Mouse (Mus musculus) forebrain, embryonic 16.5 days (tissue): ENCODE measurements around the gene Cit. TPM values are rescaled to one million over a fixed set of nuclear protein-coding genes. Genes with fewer than 3 reads are reported as not detected.
"Not testable (repeated sequence)": the region's sequence is repeated elsewhere in the genome, so short reads cannot be mapped to it uniquely, and the experiment has no call there.

ENCODE experiments used
- ATAC-seq: fragments of 200-750 bp; cut with Nextera tagmentation; 2 replicates; pipeline ENCODE4 v1.8.0; 2017; ENCODE audit warnings: mild to moderate bottlenecking, moderate library complexity
- H3K27ac ChIP-seq: fragments of 300-500 bp; sonication (generic); 2 replicates; pipeline ENCODE4 v1.5.1; 2014; ENCODE audit warnings: low read length, control low read depth
- H3K27me3 ChIP-seq: fragments of 300-500 bp; sonication (generic); replicated peaks from 2 replicates; pipeline ENCODE4 v1.6.1; 2014; ENCODE audit warnings: low read length; ENCODE audit not compliant: control insufficient read depth, insufficient read depth
- H3K36me3 ChIP-seq: fragments of 300-500 bp; sonication (generic); 2 replicates; pipeline ENCODE4 v1.6.1; 2014; ENCODE audit not compliant: control insufficient read depth, insufficient read depth
- H3K4me1 ChIP-seq: fragments of 300-500 bp; sonication (generic); replicated peaks from 2 replicates; pipeline ENCODE4 v1.6.1; 2014; ENCODE audit warnings: low read length; ENCODE audit not compliant: control insufficient read depth, insufficient read depth
- H3K4me2 ChIP-seq: fragments of 300-500 bp; sonication (generic); 2 replicates; pipeline ENCODE4 v1.6.1; 2014; ENCODE audit warnings: mild to moderate bottlenecking, low read length, control low read depth
- H3K4me3 ChIP-seq: fragments of 300-500 bp; sonication (generic); replicated peaks from 2 replicates; pipeline ENCODE4 v1.5.1; 2014; ENCODE audit warnings: mild to moderate bottlenecking, low read length, control low read depth
- H3K9ac ChIP-seq: fragments of 300-500 bp; sonication (generic); replicated peaks from 2 replicates; pipeline ENCODE4 v1.6.1; 2014; ENCODE audit warnings: low read depth, low read length, control low read depth
- H3K9me3 ChIP-seq: fragments of 300-500 bp; sonication (generic); 2 replicates; pipeline ENCODE4 v1.6.1; 2016; ENCODE audit warnings: low read length; ENCODE audit not compliant: control insufficient read depth
- WGBS: fragments of 180-500 bp; shearing (Covaris S2); extraction: QIAGEN DNeasy Blood & Tissue Kit; methylation state at CpG from one replicate; pipeline ENCODE4 v1.1.7; 2014; 5-methylcytosine and 5-hydroxymethylcytosine counted together
- polyA plus RNA-seq: library from polyadenylated mRNA; unstranded; fragments of >200 nt; fragmentation: Nextera tagmentation; extraction: Ambion mirVana; gene quantifications from 2 replicates; pipeline ENCODE4 v1.2.1, GENCODE M21; 2015

Gene Cit
- 14.5 and 21.0 TPM in 2 replicates for polyA plus RNA-seq

- WGBS: under 1% methylated on average over 42 of the region's 42 CpGs
- Histone ChIP-seq H3K27ac (no peak within 1 kb of the TSS), H3K9me3 (no peaks in the 10 kb centered on the region), H3K4me2 (peak within 1 kb of the TSS; percentile 61), H3K36me3 (no peaks in the 10 kb centered on the region), H3K4me1 (peaks cover 22% of the 10 kb centered on the region), H3K4me3 (peak within 1 kb of the TSS; percentile 45), H3K27me3 (no peaks in the 10 kb centered on the region), H3K9ac (peak within 1 kb of the TSS; percentile 43)
- ATAC-seq: peak; percentile 100
Measured at GRCm38 (mm10) chr5:115844766-115845634, at the start of gene Cit. Gene Cit (plus strand): TSS chr5:115845278.

- H3K4me1 ChIP-seq: no peaks in the 10 kb centered on the region; the same call in 1 of the 2 replicates
- ATAC-seq: no peak
- no peak overlapping the region for H3K9ac ChIP-seq
- no peak overlapping the region for H3K4me2 ChIP-seq
- H3K4me3 ChIP-seq: no peak overlapping the region
- WGBS: 68% methylated on average over 15 of the region's 15 CpGs
- H3K27ac ChIP-seq: no peak overlapping the region
- no peaks in the 10 kb centered on the region for H3K27me3 ChIP-seq
- no peaks in the 10 kb centered on the region for H3K36me3 ChIP-seq
- H3K9me3 ChIP-seq: no peaks in the 10 kb centered on the region
Measured at GRCm38 (mm10) chr5:115799016-115799894, 45.8 kb upstream of the Cit start.

DNA sequence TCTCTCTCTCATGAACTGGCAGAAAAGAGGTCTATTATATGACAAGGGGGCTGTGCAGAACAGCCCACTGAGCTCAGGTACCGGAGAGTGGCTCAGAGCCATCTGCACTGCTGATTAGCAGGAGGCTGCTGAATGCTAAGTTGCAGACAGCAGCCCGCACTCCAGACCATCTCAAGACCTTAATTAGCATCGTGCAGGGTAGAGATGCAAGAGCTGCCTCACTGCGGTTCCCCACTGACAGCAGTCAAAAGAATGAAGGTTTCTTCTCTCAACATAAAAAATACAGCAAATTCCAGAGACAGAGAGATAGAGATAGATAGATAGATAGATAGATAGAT is 45.2 kb upstream of the Cit start:
- no peak for ATAC-seq
- H3K9ac ChIP-seq: no peak overlapping the region
- no peak overlapping the region for H3K4me2 ChIP-seq
- 21% methylated on average over 4 of the region's 4 CpGs for WGBS
- no peaks in the 10 kb centered on the region for H3K36me3 ChIP-seq
- no peak overlapping the region for H3K4me3 ChIP-seq
- no peaks in the 10 kb centered on the region; the same call in 1 of the 2 replicates for H3K4me1 ChIP-seq
- no peak overlapping the region for H3K27ac ChIP-seq
- no peaks in the 10 kb centered on the region for H3K9me3 ChIP-seq
- H3K27me3 ChIP-seq: no peaks in the 10 kb centered on the region

GRCm38 (mm10) chr5:115812262-115812661 is 32.8 kb upstream of the Cit start:
- H3K4me1 ChIP-seq: no peaks in the 10 kb centered on the region
- no peak overlapping the region for H3K9ac ChIP-seq
- no peaks in the 10 kb centered on the region for H3K27me3 ChIP-seq
- H3K9me3 ChIP-seq: no peaks in the 10 kb centered on the region
- H3K4me2 ChIP-seq: no peak overlapping the region
- H3K27ac ChIP-seq: no peak overlapping the region
- no peak for ATAC-seq
- H3K36me3 ChIP-seq: no peaks in the 10 kb centered on the region
- no peak overlapping the region for H3K4me3 ChIP-seq
- WGBS: 86% methylated on average over 3 of the region's 3 CpGs

- no peak overlapping the region for H3K9ac ChIP-seq
- 65% methylated on average over 6 of the region's 6 CpGs for WGBS
- H3K36me3 ChIP-seq: no peaks in the 10 kb centered on the region
- H3K9me3 ChIP-seq: no peaks in the 10 kb centered on the region
- ATAC-seq: no peak
- H3K4me1 ChIP-seq: no peaks in the 10 kb centered on the region
- H3K27me3 ChIP-seq: no peaks in the 10 kb centered on the region
- H3K27ac ChIP-seq: no peak overlapping the region
- H3K4me2 ChIP-seq: no peak overlapping the region
- H3K4me3 ChIP-seq: no peak overlapping the region
Measured at GRCm38 (mm10) chr5:115817022-115817421, 28.1 kb upstream of the Cit start.

DNA sequence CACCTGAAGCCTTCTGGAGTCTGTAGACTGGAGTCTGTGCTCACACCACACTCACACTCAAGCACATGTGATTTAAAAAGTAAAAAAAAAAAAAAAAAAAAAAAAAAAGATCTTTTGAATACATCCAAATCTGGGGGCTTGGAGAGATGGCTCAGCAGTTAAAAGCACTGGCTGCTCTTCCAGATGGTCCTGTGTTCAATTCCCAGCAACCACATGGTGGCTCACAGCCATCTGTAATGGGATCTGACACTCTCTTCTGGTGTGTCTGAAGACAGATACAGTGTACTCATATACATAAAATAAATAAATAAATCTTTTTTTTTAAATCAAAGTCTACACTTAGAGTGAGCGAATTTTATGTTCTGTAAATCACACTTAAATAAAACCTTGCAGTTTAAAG is 27.4 kb upstream of the Cit start:
- 87% methylated on average over 1 of the region's 1 CpGs for WGBS
- not testable (repeated sequence) for ATAC-seq, H3K27me3 ChIP-seq, H3K36me3 ChIP-seq, H3K4me2 ChIP-seq, H3K9ac ChIP-seq, H3K9me3 ChIP-seq, H3K4me3 ChIP-seq, H3K4me1 ChIP-seq, H3K27ac ChIP-seq

DNA sequence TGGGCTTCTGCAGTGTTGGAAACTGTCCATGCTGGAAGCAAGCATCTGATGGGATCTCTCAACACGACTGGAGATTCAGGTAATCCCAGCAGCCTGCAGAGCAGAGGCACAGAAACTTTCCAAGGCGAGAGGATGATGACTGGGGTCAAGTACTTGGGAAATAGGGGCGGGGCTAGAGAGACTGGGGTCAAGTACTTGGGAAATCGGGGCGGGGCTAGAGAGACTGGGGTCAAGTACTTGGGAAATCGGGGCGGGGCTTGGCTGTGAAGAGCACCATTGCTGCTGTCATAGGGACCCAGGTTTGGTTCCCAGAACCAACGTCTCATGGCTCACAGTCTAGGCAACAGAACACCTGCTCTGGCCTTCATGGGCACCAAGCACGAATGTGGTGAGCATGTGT is 25.1 kb upstream of the Cit start:
- no peak overlapping the region for H3K4me2 ChIP-seq
- no peak overlapping the region for H3K9ac ChIP-seq
- no peak for ATAC-seq
- no peaks in the 10 kb centered on the region for H3K9me3 ChIP-seq
- 81% methylated on average over 9 of the region's 9 CpGs for WGBS
- no peak overlapping the region for H3K27ac ChIP-seq
- H3K27me3 ChIP-seq: no peaks in the 10 kb centered on the region
- no peaks in the 10 kb centered on the region for H3K4me1 ChIP-seq
- no peaks in the 10 kb centered on the region for H3K36me3 ChIP-seq
- no peak overlapping the region for H3K4me3 ChIP-seq

- H3K9me3 ChIP-seq: no peaks in the 10 kb centered on the region
- WGBS: 88% methylated on average over 12 of the region's 12 CpGs
- no peak for ATAC-seq
- no peaks in the 10 kb centered on the region for H3K36me3 ChIP-seq
- H3K9ac ChIP-seq: no peak overlapping the region
- H3K4me2 ChIP-seq: no peak overlapping the region
- no peaks in the 10 kb centered on the region for H3K27me3 ChIP-seq
- H3K27ac ChIP-seq: no peak overlapping the region
- no peaks in the 10 kb centered on the region for H3K4me1 ChIP-seq
- no peak overlapping the region for H3K4me3 ChIP-seq
Measured at GRCm38 (mm10) chr5:115821200-115821599, 23.9 kb upstream of the Cit start.

DNA sequence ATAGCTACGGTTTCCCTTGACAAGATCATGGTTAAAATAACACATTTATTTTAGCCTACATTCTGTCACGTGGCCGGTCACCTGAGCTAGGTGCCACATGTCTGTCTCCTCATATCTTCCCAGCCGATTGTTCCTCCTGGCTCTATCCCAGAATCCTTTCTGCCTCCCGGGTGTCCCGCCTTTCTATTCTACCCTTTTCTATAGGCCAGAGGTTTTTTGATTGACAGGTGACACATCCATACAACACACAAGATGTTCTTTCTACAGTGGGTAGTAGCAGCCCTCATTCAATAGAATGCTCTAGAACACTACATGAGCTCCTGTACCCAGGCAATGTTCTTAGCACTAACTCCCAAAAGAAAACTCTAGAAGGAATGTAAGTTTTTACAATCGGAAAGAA is 23.2 kb upstream of the Cit start:
- no peaks in the 10 kb centered on the region for H3K27me3 ChIP-seq
- no peak overlapping the region for H3K4me3 ChIP-seq
- no peaks in the 10 kb centered on the region for H3K9me3 ChIP-seq
- WGBS: 91% methylated on average over 7 of the region's 7 CpGs
- no peak overlapping the region for H3K4me2 ChIP-seq
- no peaks in the 10 kb centered on the region for H3K36me3 ChIP-seq
- no peak for ATAC-seq
- H3K4me1 ChIP-seq: no peaks in the 10 kb centered on the region
- H3K9ac ChIP-seq: no peak overlapping the region
- no peak overlapping the region for H3K27ac ChIP-seq
